Mouse (Mus musculus): Measurements from ENCODE around the gene Cdk12.

The Cdk12 gene

DNA sequence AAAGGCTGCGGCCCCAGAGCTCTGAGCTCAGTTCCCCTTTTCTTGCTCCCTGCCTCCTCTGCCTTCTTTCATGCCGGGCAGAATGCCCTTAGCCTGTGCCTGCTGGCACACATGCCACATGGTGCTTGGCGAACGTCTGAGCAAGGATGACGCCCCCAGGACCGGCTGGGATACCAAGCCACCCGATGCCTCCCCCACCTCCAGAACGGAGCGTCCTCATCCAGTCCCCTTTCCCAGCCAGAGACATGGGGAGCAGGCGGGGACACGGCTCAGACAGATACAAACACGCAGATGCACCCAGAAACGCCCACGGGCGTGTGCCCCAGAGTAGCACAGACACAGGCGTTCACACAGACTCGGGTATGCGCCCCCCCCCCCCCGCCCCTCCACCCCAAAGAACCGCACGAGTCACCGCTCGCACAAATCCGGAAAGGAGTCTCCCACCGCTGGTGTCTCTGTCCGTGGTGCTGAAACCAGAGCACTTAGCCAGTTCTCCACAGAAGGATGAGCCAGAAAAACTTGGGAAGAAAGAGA lies 111.0 kb downstream of the Cdk12 start:
- peak; percentile 77 for ATAC-seq (ENCODE audit: low TSS enrichment)

GRCm38 (mm10) chr11:98317479-98317878 lies 114.6 kb downstream of the Cdk12 start:
- no peak for ATAC-seq (ENCODE audit: low TSS enrichment)

GRCm38 (mm10) chr11:98318421-98319116 lies 115.7 kb downstream of the Cdk12 start:
- ATAC-seq (ENCODE audit: low TSS enrichment): no peak

- no peak for ATAC-seq (ENCODE audit: low TSS enrichment)
These were observed 116.3 kb downstream of the Cdk12 start for GRCm38 (mm10) chr11:98319120-98319519.

DNA sequence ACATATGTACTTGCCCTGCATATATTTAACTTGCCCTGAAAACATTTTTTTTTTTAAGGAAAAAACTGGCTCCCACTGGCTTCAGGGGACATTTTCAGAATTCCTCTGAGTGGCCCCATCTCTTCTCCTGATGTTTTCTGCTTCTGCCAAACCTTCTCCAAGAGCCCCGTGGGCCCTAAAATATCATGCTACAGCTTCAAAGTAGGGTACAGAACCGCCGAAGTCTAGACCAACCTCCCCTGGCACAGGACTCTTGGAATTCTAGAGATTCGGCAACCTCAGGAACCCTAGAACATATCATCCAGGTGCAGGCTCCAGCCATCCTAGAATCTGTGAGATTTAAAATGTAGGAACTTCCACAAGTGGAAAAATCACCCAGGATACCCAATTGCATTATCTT lies 116.7 kb downstream of the Cdk12 start:
- no peak for ATAC-seq (ENCODE audit: low TSS enrichment)

DNA sequence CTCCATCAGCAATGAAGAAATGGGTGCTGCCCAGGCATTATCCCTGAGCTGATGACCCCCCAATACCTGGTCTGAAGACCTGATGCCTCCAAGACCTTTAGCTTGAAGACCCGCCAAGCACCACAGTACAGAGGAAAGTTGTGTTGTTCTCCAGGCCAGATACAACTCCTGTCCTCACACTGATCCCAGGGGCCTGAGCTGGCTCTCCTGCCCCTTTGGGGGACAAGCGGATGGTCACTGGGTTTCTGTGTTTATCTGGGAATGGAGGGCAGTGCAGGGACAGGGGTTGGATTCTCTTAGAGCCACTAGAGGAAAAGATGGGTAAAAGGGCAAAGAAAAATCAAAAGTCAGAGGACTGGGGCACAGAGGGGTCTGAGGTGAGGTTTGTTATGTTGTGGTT lies 117.1 kb downstream of the Cdk12 start:
- no peak for ATAC-seq (ENCODE audit: low TSS enrichment)

GRCm38 (mm10) chr11:98320381-98320780 lies 117.5 kb downstream of the Cdk12 start:
- ATAC-seq (ENCODE audit: low TSS enrichment): 0 out of 2 replicates have a peak, but pooled peaks have one; percentile 11

- ATAC-seq (ENCODE audit: low TSS enrichment): no peak
These were observed 118.2 kb downstream of the Cdk12 start for GRCm38 (mm10) chr11:98320806-98321676.

- no peak for ATAC-seq (ENCODE audit: low TSS enrichment)
These were observed 118.8 kb downstream of the Cdk12 start for GRCm38 (mm10) chr11:98321677-98322003.

- no peak for ATAC-seq (ENCODE audit: low TSS enrichment)
These were observed 119.3 kb downstream of the Cdk12 start for GRCm38 (mm10) chr11:98322159-98322558.

DNA sequence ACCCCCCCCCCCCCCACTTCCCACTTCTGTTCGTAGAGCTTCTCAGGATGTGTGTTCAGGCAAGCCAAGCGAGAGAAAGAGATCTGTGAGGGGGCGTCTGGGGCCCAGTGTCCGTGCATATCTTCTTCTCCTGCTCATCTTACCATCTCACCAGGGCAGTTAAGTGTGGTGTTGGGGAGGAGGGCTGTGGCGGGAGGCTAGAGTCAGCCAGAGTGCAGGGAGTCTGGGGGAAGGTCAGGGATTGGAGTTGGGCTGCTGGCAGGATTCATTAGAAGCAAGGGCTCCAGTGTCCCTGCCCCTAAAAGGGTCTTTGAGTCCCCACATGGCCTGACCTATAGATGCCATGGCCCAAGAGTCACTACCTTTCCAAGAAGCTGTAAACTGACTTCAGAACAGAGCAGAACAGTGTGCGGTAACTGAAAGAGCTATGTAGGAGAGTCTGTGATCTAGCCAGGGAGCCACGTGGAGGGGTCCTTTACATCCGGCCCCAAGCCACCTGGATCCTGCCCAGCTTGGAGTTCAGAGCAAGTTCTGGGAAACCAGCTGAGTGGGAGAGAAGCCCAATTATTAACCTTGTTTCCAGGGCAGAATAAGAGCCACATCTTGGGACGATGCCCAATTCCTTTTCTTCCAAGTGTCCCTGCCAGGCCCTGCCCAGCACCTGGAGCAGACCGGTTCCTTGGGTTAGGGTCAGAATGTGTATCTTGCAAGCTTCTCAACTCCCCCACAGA lies 120.4 kb downstream of the Cdk12 start:
- ATAC-seq (ENCODE audit: low TSS enrichment): no peak

GRCm38 (mm10) chr11:98323933-98324332 lies 121.1 kb downstream of the Cdk12 start:
- ATAC-seq (ENCODE audit: low TSS enrichment): no peak

GRCm38 (mm10) chr11:98325191-98325820 lies 122.4 kb downstream of the Cdk12 start:
- ATAC-seq (ENCODE audit: low TSS enrichment): no peak

DNA sequence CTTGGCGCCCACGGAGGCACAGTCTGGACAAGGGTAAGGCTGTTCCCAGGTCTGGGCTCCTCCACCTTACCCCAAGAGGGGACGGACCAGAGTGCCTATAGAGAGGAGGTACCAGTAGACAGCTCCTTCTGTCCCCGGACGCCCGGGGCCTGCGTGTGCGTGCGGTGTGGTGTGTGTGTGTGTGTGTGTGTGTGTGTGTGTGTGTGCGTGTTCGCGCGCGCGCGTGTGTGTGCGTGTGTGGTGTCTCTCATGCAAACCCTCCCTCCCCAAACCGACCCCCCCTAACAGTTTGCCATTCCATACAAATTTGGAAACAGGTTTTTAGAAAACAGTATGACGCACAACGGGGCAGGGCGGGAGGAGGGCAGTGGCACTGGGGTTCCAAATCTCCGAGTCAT lies 123.0 kb downstream of the Cdk12 start:
- no peak for ATAC-seq (ENCODE audit: low TSS enrichment)

DNA sequence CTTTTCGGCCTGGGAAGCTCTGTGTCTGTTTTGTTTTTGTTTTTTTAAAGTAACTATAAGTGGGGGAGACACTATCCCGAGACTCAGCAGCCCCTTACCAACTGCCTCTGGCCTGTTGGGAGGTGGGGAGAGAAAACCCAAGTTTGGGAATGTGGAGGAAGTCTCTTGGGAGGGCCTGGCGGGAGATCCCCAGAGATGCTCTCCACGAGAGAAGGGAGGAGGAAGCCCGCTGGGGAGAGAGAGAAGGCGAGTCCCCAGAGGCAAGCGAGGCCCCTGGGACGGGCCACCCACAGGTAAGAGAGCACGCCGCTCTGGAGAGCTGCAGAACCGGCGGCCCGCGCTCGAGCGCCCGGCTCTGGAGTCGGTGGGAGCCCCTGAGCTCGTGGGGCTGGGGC lies 123.9 kb downstream of the Cdk12 start:
- no peak for ATAC-seq (ENCODE audit: low TSS enrichment)

- ATAC-seq (ENCODE audit: low TSS enrichment): no peak
These were observed 124.5 kb downstream of the Cdk12 start for GRCm38 (mm10) chr11:98327136-98328030.

GRCm38 (mm10) chr11:98328031-98328370 lies 125.1 kb downstream of the Cdk12 start:
- ATAC-seq (ENCODE audit: low TSS enrichment): no peak

Measured in frontal cortex, adult (tissue).